Mouse (Mus musculus) c-Kit-negative CD71-positive TER-119-positive erythroid progenitor cells, embryonic 14.5 days (primary cell): ENCODE data around the gene Snai3.

Source experiments
- DNase-seq: peaks from one replicate; pipeline ENCODE4 v3.0.0-alpha.2; 2013; ENCODE audit warnings: low read depth, low spot score

The Snai3 gene

DNA sequence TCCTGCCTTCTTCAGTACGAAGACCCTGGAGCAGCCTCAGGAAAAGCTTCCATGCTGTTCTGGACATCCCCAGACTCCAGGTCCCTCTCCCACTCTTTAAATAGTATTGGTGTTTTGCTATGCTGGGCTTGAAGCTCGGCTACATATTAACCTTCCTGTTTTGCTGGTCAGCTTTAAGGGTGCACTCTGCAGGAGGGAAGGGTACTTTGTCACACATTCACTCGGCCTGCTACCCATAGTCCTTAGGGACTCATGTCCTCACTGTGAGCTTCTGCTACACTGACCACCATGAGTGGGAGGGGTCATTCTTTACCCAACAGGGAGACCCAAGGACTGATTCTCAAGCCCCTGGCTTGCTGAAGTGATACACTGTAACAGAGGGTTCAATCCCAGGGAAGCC lies 29.9 kb downstream of the Snai3 start:
- DNase-seq: no peak

DNA sequence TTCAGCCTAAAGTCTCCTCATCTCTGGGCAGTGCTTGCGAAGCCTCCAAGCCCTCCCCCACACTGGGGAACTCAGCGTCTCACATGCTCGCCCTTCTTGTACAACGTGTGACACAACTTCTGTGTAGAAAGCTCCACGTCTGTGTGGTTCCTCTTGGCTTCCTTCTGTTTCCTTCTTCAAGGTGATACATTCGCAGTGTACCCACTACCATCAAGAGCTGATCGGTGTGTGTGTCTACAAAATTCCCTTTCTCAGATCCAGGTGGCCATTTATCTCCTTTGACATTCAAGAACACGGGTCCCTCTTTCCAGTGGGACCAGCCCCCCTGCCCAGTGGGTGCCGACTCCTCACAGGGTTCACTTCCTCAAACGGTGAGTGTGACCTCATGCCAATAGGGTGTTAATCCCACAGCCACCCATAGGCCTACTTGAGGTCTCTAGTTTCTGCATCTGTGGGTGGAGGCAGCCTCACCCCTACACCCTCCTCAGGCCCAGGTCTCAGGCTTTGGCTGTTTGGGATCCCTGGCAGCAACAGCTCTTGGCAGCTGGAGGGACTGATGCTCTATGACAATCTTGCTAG lies 30.4 kb downstream of the Snai3 start:
- no peak for DNase-seq

DNA sequence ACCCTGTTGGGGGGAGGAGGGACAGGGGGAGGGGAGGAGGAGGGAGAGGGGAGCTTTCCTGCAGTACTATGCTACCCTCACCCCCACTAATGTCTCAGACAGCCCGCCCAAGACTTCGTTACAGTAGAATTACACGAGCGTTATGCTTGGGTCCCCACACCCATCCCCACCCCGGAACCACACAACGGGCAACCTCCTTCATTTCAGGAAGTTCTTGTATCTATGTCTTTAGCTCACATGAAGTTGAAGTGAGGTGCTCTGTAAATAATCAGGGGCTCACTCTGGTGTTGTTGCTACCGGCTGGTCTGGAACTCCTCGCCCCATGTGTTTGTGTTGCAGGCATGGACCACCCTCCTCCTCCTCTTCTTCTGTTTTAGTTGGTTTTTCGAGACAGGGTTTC lies 32.4 kb downstream of the Snai3 start:
- no peak for DNase-seq

DNA sequence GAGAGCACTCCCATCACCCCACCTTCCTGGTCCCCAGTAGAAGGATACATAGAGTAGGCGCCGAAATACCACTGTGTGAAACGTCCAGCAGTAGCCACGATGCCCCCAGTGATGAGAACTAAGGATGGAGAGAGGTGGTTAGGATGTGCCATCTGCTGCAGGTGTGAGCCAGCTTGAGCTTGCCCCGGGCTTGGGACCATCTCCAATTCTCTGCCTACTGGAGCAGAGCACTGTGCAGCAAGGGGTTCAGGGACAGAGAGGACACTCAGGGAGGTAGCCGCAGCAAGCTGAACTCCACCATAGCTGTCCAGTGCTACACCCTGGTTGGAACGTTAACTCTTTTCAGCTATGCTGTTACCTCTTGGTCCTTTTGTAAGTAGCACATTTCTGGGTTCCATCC lies 32.9 kb downstream of the Snai3 start:
- no peak for DNase-seq

DNA sequence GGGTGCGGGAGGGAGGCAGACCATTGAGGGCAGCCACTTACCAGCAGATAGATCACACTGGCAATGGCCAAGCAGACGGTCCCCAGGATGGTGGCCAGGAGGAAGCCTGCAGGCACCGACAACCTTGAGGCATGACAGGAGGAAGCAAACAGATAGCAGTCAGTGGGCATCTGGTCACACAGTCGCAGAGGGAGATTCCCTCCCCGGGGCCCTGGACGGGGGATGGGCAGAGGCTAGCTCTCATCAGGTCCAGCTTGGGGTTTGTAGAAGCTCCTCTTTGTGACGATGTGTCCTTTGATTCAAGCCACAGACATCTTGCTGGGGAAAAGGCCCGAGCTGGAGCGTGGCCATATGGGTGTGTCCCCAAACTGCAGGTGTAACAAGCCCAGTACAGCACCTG lies 34.4 kb downstream of the Snai3 start:
- no peak for DNase-seq

DNA sequence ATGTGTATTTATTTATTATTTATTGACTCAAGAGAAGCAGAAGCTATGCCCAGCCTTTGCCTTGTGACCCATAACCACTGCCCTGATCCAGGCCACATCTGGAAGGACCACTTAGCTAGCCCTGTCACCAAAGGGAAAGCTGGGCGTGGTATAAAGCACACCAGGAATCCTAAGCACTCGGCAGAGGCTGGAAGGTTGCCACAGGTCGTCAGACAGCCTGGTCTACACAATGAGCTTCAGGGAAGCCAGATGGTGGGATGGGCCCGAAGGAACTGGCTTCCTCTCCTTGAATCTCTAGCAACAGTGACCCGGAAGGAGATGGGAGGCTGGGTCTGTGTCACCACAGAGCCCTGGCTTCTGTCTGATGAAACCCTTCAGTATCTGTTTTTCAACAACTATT lies 36.9 kb downstream of the Snai3 start:
- DNase-seq: no peak

DNA sequence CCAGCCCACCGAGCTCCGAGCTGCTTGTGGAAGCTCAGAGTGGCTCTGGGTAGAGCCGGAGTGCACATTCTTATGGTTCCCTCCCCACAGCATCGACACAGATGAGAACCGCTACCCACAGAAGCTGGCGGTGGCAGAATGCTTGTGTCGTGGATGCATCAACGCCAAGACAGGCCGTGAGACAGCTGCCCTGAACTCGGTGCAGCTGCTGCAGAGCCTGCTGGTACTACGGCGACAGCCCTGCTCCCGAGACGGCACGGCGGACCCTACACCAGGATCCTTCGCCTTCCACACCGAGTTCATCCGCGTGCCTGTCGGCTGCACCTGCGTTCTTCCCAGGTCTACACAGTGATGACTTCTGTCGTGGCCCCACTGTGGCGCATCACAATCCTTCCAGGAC lies 37.3 kb downstream of the Snai3 start:
- DNase-seq: no peak

DNA sequence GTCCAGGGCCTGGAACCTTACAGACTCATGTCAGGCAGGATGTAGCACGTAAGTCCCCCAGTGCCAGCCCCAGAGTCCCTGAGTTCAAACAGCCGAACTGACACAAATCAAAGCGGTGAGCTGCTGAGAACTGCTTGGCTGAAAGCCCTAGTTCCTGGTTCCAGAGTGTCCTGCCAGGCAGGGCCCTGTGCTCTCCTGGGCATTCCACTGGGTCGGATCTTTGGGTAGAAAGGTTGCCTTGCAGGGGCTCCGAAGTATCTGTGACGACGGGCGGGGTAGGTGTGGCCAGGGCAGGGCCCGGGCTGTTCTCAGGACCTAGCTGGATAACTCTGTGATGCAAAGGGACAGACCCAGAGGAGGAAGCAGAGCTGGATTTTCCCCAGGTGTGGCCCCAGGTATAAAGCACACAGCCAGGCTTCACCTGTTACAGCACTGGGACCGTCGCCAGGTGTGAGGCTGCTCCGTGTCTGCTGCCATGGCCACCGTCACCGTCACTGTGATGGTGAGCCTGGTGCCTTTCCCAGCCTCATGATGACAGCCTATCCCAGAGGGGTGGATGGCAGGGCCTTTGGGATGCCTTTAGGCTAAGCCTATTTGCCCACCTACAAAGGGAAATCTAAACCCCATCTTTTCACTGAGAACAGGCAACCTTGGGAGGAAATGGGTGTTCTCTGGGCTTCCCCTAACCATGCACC lies 39.0 kb downstream of the Snai3 start, which contains the start of gene Il17c:
Gene Il17c (plus strand): TSS at position 645 of the 695 bp plus-strand sequence.
- no peak for DNase-seq

DNA sequence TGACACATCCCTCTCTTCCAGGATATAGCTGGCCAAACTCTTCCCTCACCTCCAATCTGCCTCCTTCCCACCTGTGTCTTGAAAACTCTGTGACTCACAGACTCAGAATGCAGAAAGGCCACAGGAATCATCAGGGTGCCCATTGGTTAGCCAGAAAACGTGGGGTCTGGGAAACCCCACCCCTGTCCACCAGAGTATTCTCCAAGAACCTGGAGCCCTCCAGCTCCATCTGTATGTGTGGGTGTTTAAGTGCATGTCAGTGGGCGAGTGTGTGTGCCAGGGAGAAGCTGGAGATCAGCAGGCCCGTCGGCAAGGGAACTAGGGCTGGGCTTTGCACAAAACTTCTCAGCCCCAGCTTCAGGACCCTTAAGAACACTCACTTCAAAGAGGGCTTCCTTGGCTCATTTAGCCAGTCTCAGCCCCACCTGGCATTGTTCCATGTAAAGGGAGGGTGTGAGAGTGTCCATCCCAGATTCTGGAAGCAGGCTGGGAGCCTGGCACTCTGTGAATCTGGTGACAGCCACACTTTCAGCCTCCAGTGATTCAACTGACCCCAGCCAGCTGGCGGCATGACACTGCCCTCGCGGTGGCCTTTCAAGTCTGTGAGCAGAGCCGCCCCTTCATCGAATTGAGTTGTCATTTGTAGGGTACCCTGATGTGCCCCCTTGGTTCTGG lies 40.5 kb downstream of the Snai3 start:
- DNase-seq: no peak

DNA sequence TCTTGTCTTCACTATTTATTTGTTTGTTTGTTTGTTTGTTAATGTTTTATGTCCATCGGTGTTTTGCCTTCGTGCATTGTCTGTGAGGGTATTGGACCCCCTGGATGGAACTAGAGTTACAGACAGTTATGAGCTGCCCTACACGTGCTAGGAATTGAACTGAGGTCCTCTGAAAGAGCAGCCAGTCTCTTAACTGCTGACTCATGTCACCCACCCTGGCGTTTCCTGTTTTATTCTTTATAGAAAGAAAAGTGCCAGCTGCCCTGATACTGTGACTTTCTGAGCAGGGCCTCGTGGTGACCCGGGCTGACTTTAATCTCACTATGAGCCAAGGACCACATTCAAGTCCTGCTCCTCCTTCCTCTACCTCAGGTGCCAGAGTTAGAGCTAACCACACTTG lies 45.0 kb downstream of the Snai3 start:
- no peak for DNase-seq

DNA sequence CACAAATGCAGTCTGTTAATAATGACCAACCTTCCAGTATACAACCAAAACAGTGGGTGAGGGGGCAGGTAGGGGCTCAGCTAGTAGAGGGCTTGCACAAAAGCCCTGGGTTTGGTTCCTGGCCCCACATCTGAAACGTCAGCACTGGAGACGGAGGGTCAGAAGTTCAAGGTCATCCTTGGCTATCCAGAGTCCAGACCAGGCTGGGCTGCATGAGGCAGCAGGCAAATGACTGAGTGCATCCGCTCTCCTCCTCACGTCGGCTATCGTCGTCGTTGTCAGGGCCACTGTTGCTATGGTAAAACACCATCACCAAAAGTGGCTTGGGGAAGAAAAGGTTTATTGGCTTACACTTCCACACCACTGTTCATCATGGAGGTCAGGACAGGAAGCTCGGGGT lies 46.2 kb downstream of the Snai3 start:
- DNase-seq: no peak

DNA sequence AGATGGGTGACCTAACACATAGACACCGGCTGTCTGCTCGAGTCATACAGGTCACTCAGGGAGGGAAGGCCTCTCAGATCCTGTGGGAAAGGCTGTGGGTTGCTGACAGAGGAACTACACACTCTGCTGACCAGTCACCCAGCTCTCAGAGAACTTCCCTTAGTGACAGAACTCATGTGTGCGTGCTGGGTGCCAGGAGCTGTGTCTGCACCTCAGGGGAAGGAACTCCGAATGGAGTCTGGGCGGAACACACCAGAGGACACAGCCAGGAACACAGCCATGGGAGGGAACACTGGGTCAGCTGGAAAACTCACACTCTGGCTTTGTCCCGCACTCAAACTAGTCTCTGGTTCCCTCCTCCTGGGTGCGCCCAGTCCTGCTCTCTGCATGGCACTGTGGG lies 52.9 kb downstream of the Snai3 start:
- DNase-seq: no peak

DNA sequence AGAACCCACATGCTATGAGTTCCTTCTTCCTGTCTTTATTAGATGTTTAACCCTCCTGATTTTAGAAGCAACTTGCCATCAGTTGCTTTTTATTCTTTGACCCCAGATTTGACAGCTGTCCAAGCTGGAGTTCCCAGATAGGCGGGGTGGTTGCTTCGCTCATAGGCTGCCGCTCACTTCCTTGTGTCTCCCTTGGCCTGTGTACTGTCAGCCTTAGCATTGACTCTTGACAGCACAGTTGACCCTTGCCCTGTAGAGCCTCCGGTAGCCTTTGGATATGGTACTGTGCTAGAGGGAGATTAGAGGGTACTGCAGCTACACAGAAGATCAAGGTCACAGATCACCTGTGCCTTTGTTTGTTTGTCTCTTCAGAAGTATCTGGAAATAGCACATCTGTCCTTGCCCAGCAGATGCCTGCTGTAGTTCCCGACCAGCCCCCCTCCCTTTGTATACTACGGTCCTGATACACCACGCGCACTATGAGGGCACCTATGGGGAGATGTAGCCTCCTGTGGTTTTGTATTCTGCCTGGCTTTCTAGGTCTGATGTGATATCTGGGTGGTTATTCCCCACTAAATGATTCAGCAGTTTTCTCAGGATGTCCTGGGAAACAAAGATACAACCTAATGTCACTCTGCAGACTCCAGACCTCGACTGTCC lies 55.3 kb downstream of the Snai3 start:
- DNase-seq: no peak
